Comparison of ENCODE assay signal across 16 mouse cellular contexts in genomic region chr6:139860141-139860540, GRCm38 (mm10).
"Had no signal": no experiment of that assay in that cellular context is flagged by ENCODE, and none has a peak within 500 bp of the region (broad histone marks: within the 10 kb centered on the region; RNA-seq: fewer than 3 reads in every experiment).

No protein-coding gene starts in this region.

- H3K4me2 ChIP-seq: lung, embryonic 15.5 days; midbrain, embryonic 11.5 days; midbrain, embryonic 13.5 days; midbrain, embryonic 15.5 days; neural tube, embryonic 12.5 days; stomach, embryonic 15.5 days had no signal

- H3K4me3 ChIP-seq: lung, embryonic 15.5 days; megakaryocyte, embryonic 14.5 days; midbrain, embryonic 13.5 days; midbrain, embryonic 15.5 days; neural tube, embryonic 12.5 days; stomach, embryonic 15.5 days had no signal

- H3K9me3 ChIP-seq: lung, embryonic 15.5 days; midbrain, embryonic 13.5 days; midbrain, embryonic 15.5 days; neural tube, embryonic 12.5 days; stomach, embryonic 15.5 days had no signal

- H3K4me1 ChIP-seq: megakaryocyte, embryonic 14.5 days; midbrain, embryonic 13.5 days; midbrain, embryonic 15.5 days; neural tube, embryonic 12.5 days; stomach, embryonic 15.5 days had no signal

- H3K9ac ChIP-seq: lung, embryonic 15.5 days; midbrain, embryonic 13.5 days; midbrain, embryonic 15.5 days; neural tube, embryonic 12.5 days; stomach, embryonic 15.5 days had no signal

- H3K27me3 ChIP-seq: lung, embryonic 15.5 days; megakaryocyte, embryonic 14.5 days; midbrain, embryonic 13.5 days; midbrain, embryonic 15.5 days; neural tube, embryonic 12.5 days; stomach, embryonic 15.5 days had no signal

- H3K27ac ChIP-seq: lung, embryonic 15.5 days; macrophage; midbrain, embryonic 13.5 days; midbrain, embryonic 15.5 days; neural tube, embryonic 12.5 days; stomach, embryonic 15.5 days; stomach, postnatal 0 days had no signal

- DNase-seq: lung, postnatal 14 days; lung, postnatal 36 days; right cerebral cortex, postnatal 14 days; thymus, adult 2 months; thymus, postnatal 25 days; thymus, postnatal 4 days had no signal

- H3K36me3 ChIP-seq: lung, embryonic 15.5 days; midbrain, embryonic 13.5 days; midbrain, embryonic 15.5 days; neural tube, embryonic 12.5 days; stomach, embryonic 15.5 days had no signal

- ATAC-seq: lung, postnatal 0 days; midbrain, embryonic 13.5 days; midbrain, embryonic 15.5 days had no signal
